Mouse (Mus musculus): ENCODE results near the gene Sco1.

DNA sequence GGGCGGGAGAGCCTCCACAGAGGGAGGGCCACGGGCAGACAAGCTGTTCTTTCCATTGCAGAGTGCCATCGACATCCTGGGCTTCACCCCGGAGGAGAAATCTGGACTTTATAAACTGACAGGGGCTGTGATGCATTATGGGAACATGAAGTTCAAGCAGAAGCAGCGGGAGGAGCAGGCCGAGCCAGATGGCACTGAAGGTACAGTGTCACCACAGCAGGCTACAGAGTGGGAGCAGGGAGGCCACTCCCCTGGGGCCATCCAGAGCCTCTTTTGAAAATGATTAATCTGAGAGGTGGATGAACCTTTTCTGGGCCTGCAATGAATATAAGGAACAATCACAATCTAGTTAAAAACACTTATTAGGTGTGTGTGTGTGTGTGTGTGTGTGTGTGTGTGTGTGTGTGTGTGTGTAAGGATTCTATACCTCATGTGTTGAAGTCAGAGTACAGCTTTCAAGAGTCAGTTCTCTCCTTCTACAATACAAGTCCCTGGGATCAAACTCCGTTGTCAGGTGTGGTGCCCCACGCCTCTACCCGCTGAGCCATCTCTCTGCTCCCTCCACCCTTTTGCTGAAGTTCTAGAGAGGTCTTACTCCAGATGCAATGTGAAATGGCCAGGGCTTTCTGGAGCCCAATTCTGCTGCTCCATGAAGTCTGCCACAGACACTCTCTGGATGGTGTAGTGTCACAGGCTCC lies 34.1 kb downstream of the Sco1 start:
- TF ChIP-seq CTCF (IDR thresholded peaks at IDR 0.05; ENCODE audit: low read depth): no peak
- TF ChIP-seq EP300 (IDR thresholded peaks at IDR 0.05; ENCODE audit: low read depth): no peak
